Mouse (Mus musculus) kidney, embryonic 14.5 days (tissue): ENCODE measurements around the gene Pef1. TPM values are rescaled to one million over a fixed set of nuclear protein-coding genes. Genes with fewer than 3 reads are reported as not detected.

Experiments used
- ATAC-seq: fragments of 200-750 bp; cut with Nextera tagmentation; 2 replicates; pipeline ENCODE4 v1.8.0; 2017; ENCODE audit warnings: moderate number of reproducible peaks, mild to moderate bottlenecking, moderate TSS enrichment, moderate library complexity; ENCODE audit not compliant: low FRiP score, low TSS enrichment
- H3K27ac ChIP-seq: fragments of 300-500 bp; sonication (generic); 2 replicates; pipeline ENCODE4 v1.5.1; 2014; ENCODE audit warnings: low read depth, mild to moderate bottlenecking, low read length, moderate library complexity, mixed read lengths
- H3K27me3 ChIP-seq: fragments of 300-500 bp; sonication (generic); 2 replicates; pipeline ENCODE4 v1.6.1; 2014; ENCODE audit warnings: mild to moderate bottlenecking, low read length; ENCODE audit not compliant: control insufficient read depth, insufficient read depth
- H3K36me3 ChIP-seq: fragments of 300-500 bp; sonication (generic); 2 replicates; pipeline ENCODE4 v1.6.1; 2014; ENCODE audit warnings: low read length, mixed read lengths; ENCODE audit not compliant: control insufficient read depth, insufficient read depth
- H3K4me1 ChIP-seq: fragments of 300-500 bp; sonication (generic); 2 replicates; pipeline ENCODE4 v1.6.1; 2014; ENCODE audit warnings: low read length, mixed read lengths; ENCODE audit not compliant: control insufficient read depth, insufficient read depth
- H3K4me2 ChIP-seq: fragments of 300-500 bp; sonication (generic); replicated peaks from 2 replicates; pipeline ENCODE4 v1.6.1; 2014; ENCODE audit warnings: low read depth, mild to moderate bottlenecking, low read length
- H3K4me3 ChIP-seq: fragments of 300-500 bp; sonication (generic); 2 replicates; pipeline ENCODE4 v1.5.1; 2014; ENCODE audit warnings: mild to moderate bottlenecking, low read length
- H3K9ac ChIP-seq: fragments of 300-500 bp; sonication (generic); 2 replicates; pipeline ENCODE4 v1.6.1; 2014; ENCODE audit warnings: low read depth, mild to moderate bottlenecking, low read length, moderate library complexity
- H3K9me3 ChIP-seq: fragments of 300-500 bp; sonication (generic); 2 replicates; pipeline ENCODE4 v1.6.1; 2016; ENCODE audit warnings: low read length; ENCODE audit not compliant: control insufficient read depth
- WGBS: fragments of 180-500 bp; shearing (Covaris S2); extraction: QIAGEN DNeasy Blood & Tissue Kit; methylation state at CpG from one replicate; pipeline ENCODE4 v1.1.7; 2014; 5-methylcytosine and 5-hydroxymethylcytosine counted together
- polyA plus RNA-seq: library from polyadenylated mRNA; unstranded; fragments of >200 nt; fragmentation: Nextera tagmentation; extraction: Ambion mirVana; gene quantifications from 2 replicates; pipeline ENCODE4 v1.2.1, GENCODE M21; 2014

Pef1 gene
- polyA plus RNA-seq, 1 experiment from 2014 or later, result 85.9 TPM

- no peak for ATAC-seq
- Histone ChIP-seq H3K4me1 (no peaks in the 10 kb centered on the region; the same call in 1 of the 2 replicates), H3K27ac (no peak overlapping the region), H3K27me3 (no peaks in the 10 kb centered on the region), H3K36me3 (peaks cover 57% of the 10 kb centered on the region), H3K4me2 (no peak overlapping the region), H3K9me3 (no peaks in the 10 kb centered on the region), H3K4me3 (no peak overlapping the region), H3K9ac (no peak overlapping the region)
- 90% methylated on average over 4 of the region's 4 CpGs for WGBS
These were observed 21.8 kb downstream of the Pef1 start for GRCm38 (mm10) chr4:130124110-130124509.

GRCm38 (mm10) chr4:130125164-130125563, 22.8 kb downstream of the Pef1 start:
- ATAC-seq, result no peak

GRCm38 (mm10) chr4:130125935-130126334, 23.6 kb downstream of the Pef1 start:
- Histone ChIP-seq H3K9ac (no peak overlapping the region), H3K4me2 (no peak overlapping the region), H3K27ac (no peak overlapping the region), H3K4me3 (no peak overlapping the region), H3K36me3 (peaks cover 57% of the 10 kb centered on the region), H3K4me1 (no peaks in the 10 kb centered on the region; the same call in 1 of the 2 replicates), H3K9me3 (no peaks in the 10 kb centered on the region), H3K27me3 (no peaks in the 10 kb centered on the region)
- no peak for ATAC-seq
- WGBS, result 77% methylated on average over 5 of the region's 5 CpGs

More at GRCm38 (mm10) chr4:130125164-130125563, 22.8 kb downstream of the Pef1 start:
- Histone ChIP-seq H3K27me3 (no peaks in the 10 kb centered on the region), H3K9ac (no peak overlapping the region), H3K4me1 (no peaks in the 10 kb centered on the region; the same call in 1 of the 2 replicates), H3K4me2 (no peak overlapping the region), H3K27ac (no peak overlapping the region), H3K36me3 (peaks cover 57% of the 10 kb centered on the region), H3K9me3 (no peaks in the 10 kb centered on the region), H3K4me3 (no peak overlapping the region)
- WGBS, result 89% methylated on average over 6 of the region's 6 CpGs

- Histone ChIP-seq H3K27me3 (no peaks in the 10 kb centered on the region), H3K4me3 (no peak overlapping the region), H3K4me1 (no peaks in the 10 kb centered on the region), H3K27ac (no peak overlapping the region), H3K9ac (no peak overlapping the region), H3K9me3 (no peaks in the 10 kb centered on the region), H3K36me3 (peaks cover 35% of the 10 kb centered on the region), H3K4me2 (no peak overlapping the region)
- WGBS, result 90% methylated on average over 5 of the region's 5 CpGs
- ATAC-seq, result no peak
These were observed 26.5 kb downstream of the Pef1 start for GRCm38 (mm10) chr4:130128907-130129306.

- Histone ChIP-seq H3K4me1 (no peaks in the 10 kb centered on the region), H3K36me3 (peaks cover 30% of the 10 kb centered on the region), H3K4me2 (no peak overlapping the region), H3K4me3 (no peak overlapping the region), H3K27me3 (no peaks in the 10 kb centered on the region), H3K9ac (no peak overlapping the region), H3K9me3 (no peaks in the 10 kb centered on the region), H3K27ac (no peak overlapping the region; the same call in 1 of the 2 replicates)
- ATAC-seq, result no peak
- 81% methylated on average over 10 of the region's 10 CpGs for WGBS
These were observed 27.7 kb downstream of the Pef1 start for GRCm38 (mm10) chr4:130130082-130130481.

GRCm38 (mm10) chr4:130130641-130131350, 28.4 kb downstream of the Pef1 start:
- peaks cover 23% of the 10 kb centered on the region for H3K36me3 ChIP-seq
- no peak overlapping the region for H3K4me2 ChIP-seq
- 49% methylated on average over 13 of the region's 13 CpGs for WGBS
- H3K4me3 ChIP-seq, result no peak overlapping the region
- no peaks in the 10 kb centered on the region for H3K9me3 ChIP-seq
- ATAC-seq, result 0 out of 2 replicates have a peak, but pooled peaks have one; percentile 17
- no peaks in the 10 kb centered on the region for H3K4me1 ChIP-seq
- H3K27ac ChIP-seq, result no peak overlapping the region; the same call in 1 of the 2 replicates
- no peak overlapping the region for H3K9ac ChIP-seq
- H3K27me3 ChIP-seq, result no peaks in the 10 kb centered on the region

- H3K4me2 ChIP-seq, result no peak overlapping the region
- no peak overlapping the region for H3K27ac ChIP-seq
- H3K36me3 ChIP-seq, result peaks cover 15% of the 10 kb centered on the region
- ATAC-seq, result no peak
- WGBS, result 90% methylated on average over 7 of the region's 7 CpGs
- H3K9me3 ChIP-seq, result no peaks in the 10 kb centered on the region
- no peaks in the 10 kb centered on the region for H3K4me1 ChIP-seq
- H3K27me3 ChIP-seq, result no peaks in the 10 kb centered on the region
- no peak overlapping the region for H3K9ac ChIP-seq
- H3K4me3 ChIP-seq, result no peak overlapping the region
These were observed 29.2 kb downstream of the Pef1 start for GRCm38 (mm10) chr4:130131448-130132105.

GRCm38 (mm10) chr4:130133399-130133798, 31.0 kb downstream of the Pef1 start:
- 59% methylated on average over 6 of the region's 6 CpGs for WGBS

More at GRCm38 (mm10) chr4:130133399-130133798, 31.0 kb downstream of the Pef1 start:
- H3K4me2 ChIP-seq, result no peak overlapping the region
- no peak for ATAC-seq
- no peak overlapping the region for H3K4me3 ChIP-seq
- no peaks in the 10 kb centered on the region for H3K36me3 ChIP-seq
- no peak overlapping the region for H3K27ac ChIP-seq
- no peaks in the 10 kb centered on the region for H3K4me1 ChIP-seq
- no peak overlapping the region for H3K9ac ChIP-seq
- peaks cover 8% of the 10 kb centered on the region for H3K27me3 ChIP-seq
- H3K9me3 ChIP-seq, result no peaks in the 10 kb centered on the region
